Mouse (Mus musculus): ENCODE measurements around the gene Got1.

DNA sequence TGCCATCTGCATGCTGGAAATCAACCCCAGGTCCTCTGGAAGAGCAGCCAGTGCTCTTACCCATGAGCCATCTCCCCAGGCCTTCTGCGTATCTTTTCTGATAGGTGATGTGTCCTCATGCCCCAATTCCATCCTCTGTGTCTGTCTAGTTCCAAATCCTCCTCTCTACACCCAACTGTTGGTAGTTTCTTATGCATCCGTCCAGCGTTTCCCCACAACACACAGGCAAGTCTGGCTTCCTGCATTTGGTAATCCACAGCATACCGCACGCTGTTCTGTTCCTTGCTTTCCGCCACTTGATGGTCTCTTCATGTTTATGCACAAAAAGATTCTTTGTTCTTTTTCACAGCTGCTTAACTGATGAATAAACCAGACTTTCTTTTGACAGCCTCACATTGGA lies 7.1 kb downstream of the Got1 start:
- no peak for TF ChIP-seq POLR2A (IDR thresholded peaks at IDR 0.05; ENCODE audit: borderline replicate concordance, insufficient read depth, low read length)
- TF ChIP-seq CTCF (IDR thresholded peaks at IDR 0.05; ENCODE audit: borderline replicate concordance, insufficient read depth, low read depth, low read length): no peak

Measured in cerebellum, adult 2 months (tissue).